Mouse (Mus musculus): ENCODE measurements around the gene Rbm8a. TPM values are rescaled to one million over a fixed set of nuclear protein-coding genes. Genes with fewer than 3 reads are reported as not detected.
A peak's percentile ranks its signal among the peaks of the same experiment; 100 is the strongest.

Rbm8a gene
- total and polyA plus RNA-seq, 3 experiments: 8.4 to 33.9 (median 29.5) TPM

DNA sequence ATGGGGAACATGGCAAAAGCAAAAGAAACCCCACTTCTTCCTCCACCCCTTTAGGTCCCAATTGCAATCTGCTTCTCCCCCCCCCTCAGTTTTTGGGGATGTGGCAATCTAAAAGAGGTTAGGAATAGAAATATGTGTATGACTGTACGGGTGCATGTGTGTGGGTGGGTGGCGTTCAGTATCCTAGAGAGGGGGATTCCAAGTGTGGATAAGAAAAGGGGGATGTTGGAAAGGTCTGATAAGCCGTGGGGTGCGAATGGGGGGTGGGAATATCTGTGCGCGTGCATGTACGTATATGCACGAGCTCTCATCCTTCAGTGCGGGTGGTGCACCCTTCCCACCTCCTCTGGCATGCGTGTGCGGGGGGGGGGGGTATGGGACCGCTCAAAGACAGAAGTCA lies 32.9 kb upstream of the Rbm8a start:
- TF ChIP-seq POLR2A (IDR thresholded peaks at IDR 0.05; ENCODE audit: insufficient read depth, low read depth, low read length): no peak
- no peak for TF ChIP-seq EP300 (IDR thresholded peaks at IDR 0.05; ENCODE audit: insufficient read depth, low read depth, low read length)
- no peak for TF ChIP-seq CTCF (IDR thresholded peaks at IDR 0.05)
- 3% methylated on average over 12 of the region's 12 CpGs for WGBS
- Histone ChIP-seq H3K4me3 (peak overlapping the region; percentile 67), H3K27ac (peak overlapping the region; percentile 61; the same call in 1 of the 2 replicates), H3K9ac (ENCODE audit: low read depth, low read length) (peak overlapping the region; percentile 61), H3K27me3 (ENCODE audit: control insufficient read depth, insufficient read depth, low read length) (no peaks in the 10 kb centered on the region), H3K79me2 (replicated peaks; ENCODE audit: control insufficient read depth, insufficient read depth, low read length) (no peaks in the 10 kb centered on the region; the same call in 1 of the 2 replicates), H3K36me3 (ENCODE audit: control insufficient read depth, insufficient read depth, low read length) (no peaks in the 10 kb centered on the region), H3K4me1 (ENCODE audit: control insufficient read depth, insufficient read depth, low read length) (peaks cover 8% of the 10 kb centered on the region)
- intact Hi-C loops (cut with DNase I): no loop called here
- no peak for DNase-seq

- no peak for TF ChIP-seq EP300 (IDR thresholded peaks at IDR 0.05; ENCODE audit: insufficient read depth, low read depth, low read length)
- no peak for TF ChIP-seq POLR2A (IDR thresholded peaks at IDR 0.05; ENCODE audit: insufficient read depth, low read depth, low read length)
- no peak for TF ChIP-seq CTCF (IDR thresholded peaks at IDR 0.05)
- H3K36me3 ChIP-seq (ENCODE audit: control insufficient read depth, insufficient read depth, low read length): peaks cover 2% of the 10 kb centered on the region; the same call in 1 of the 2 replicates
- intact Hi-C loops (cut with DNase I): no loop called here
- H3K4me3 ChIP-seq: peak overlapping the region; percentile 67
- peak overlapping the region; percentile 70 for H3K27ac ChIP-seq
- H3K9ac ChIP-seq (ENCODE audit: low read depth, low read length): peak overlapping the region; percentile 61
- H3K27me3 ChIP-seq (ENCODE audit: control insufficient read depth, insufficient read depth, low read length): no peaks in the 10 kb centered on the region
- peak; percentile 44 to 65 for DNase-seq
- H3K79me2 ChIP-seq (replicated peaks; ENCODE audit: control insufficient read depth, insufficient read depth, low read length): no peaks in the 10 kb centered on the region
- WGBS: 1% methylated on average over 40 of the region's 40 CpGs
- peaks cover 10% of the 10 kb centered on the region for H3K4me1 ChIP-seq (ENCODE audit: control insufficient read depth, insufficient read depth, low read length)
Observed at GRCm38 (mm10) chr3:96597435-96597891, 32.3 kb upstream of the Rbm8a start.

- Histone ChIP-seq H3K27ac (peak overlapping the region; percentile 70), H3K27me3 (ENCODE audit: control insufficient read depth, insufficient read depth, low read length) (no peaks in the 10 kb centered on the region), H3K36me3 (ENCODE audit: control insufficient read depth, insufficient read depth, low read length) (peaks cover 12% of the 10 kb centered on the region), H3K9ac (ENCODE audit: low read depth, low read length) (peak overlapping the region; percentile 61), H3K4me1 (ENCODE audit: control insufficient read depth, insufficient read depth, low read length) (peaks cover 10% of the 10 kb centered on the region), H3K79me2 (replicated peaks; ENCODE audit: control insufficient read depth, insufficient read depth, low read length) (no peaks in the 10 kb centered on the region), H3K4me3 (peak overlapping the region; percentile 67)
- intact Hi-C loops (cut with DNase I): no loop called here
- peak; percentile 87 for DNase-seq
- WGBS: 11% methylated on average over 54 of the region's 54 CpGs
- peak; percentile 89 for TF ChIP-seq POLR2A (IDR thresholded peaks at IDR 0.05; ENCODE audit: insufficient read depth, low read depth, low read length)
- TF ChIP-seq CTCF (IDR thresholded peaks at IDR 0.05): no peak
Observed at GRCm38 (mm10) chr3:96598156-96599068, 31.3 kb upstream of the Rbm8a start.

DNA sequence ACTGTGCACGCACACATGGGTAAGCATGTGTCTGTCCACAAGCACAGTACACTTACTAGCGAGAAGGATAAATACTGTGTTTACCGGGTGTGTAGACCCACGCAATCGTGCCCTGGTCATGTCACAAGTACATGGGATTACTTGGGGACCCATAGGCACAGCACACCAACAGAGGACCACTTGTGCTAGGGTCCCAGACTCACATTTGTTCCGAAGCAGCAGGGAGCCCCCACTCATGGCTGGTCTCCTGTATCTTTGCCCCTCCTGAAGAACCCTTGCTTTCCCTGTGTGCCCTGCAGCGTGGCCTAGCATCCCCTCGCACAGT lies 30.7 kb upstream of the Rbm8a start:
- WGBS: 84% methylated on average over 8 of the region's 8 CpGs
- no peak for DNase-seq
- H3K4me1 ChIP-seq (ENCODE audit: control insufficient read depth, insufficient read depth, low read length): peaks cover 12% of the 10 kb centered on the region
- peaks cover 15% of the 10 kb centered on the region for H3K36me3 ChIP-seq (ENCODE audit: control insufficient read depth, insufficient read depth, low read length)
- no peak overlapping the region for H3K9ac ChIP-seq (ENCODE audit: low read depth, low read length)
- peaks cover 2% of the 10 kb centered on the region for H3K79me2 ChIP-seq (replicated peaks; ENCODE audit: control insufficient read depth, insufficient read depth, low read length)
- TF ChIP-seq POLR2A (IDR thresholded peaks at IDR 0.05; ENCODE audit: insufficient read depth, low read depth, low read length) (no peak), CTCF (IDR thresholded peaks at IDR 0.05) (no peak), EP300 (IDR thresholded peaks at IDR 0.05; ENCODE audit: insufficient read depth, low read depth, low read length) (no peak)
- no peak overlapping the region; the same call in 1 of the 2 replicates for H3K27ac ChIP-seq
- no peak overlapping the region for H3K4me3 ChIP-seq
- intact Hi-C loops (cut with DNase I): no loop called here
- H3K27me3 ChIP-seq (ENCODE audit: control insufficient read depth, insufficient read depth, low read length): no peaks in the 10 kb centered on the region

GRCm38 (mm10) chr3:96599411-96599810 lies 30.3 kb upstream of the Rbm8a start:
- Histone ChIP-seq H3K4me1 (ENCODE audit: control insufficient read depth, insufficient read depth, low read length) (peaks cover 13% of the 10 kb centered on the region), H3K9ac (ENCODE audit: low read depth, low read length) (no peak overlapping the region), H3K79me2 (replicated peaks; ENCODE audit: control insufficient read depth, insufficient read depth, low read length) (peaks cover 2% of the 10 kb centered on the region), H3K4me3 (no peak overlapping the region), H3K27ac (no peak overlapping the region), H3K27me3 (ENCODE audit: control insufficient read depth, insufficient read depth, low read length) (no peaks in the 10 kb centered on the region), H3K36me3 (ENCODE audit: control insufficient read depth, insufficient read depth, low read length) (peaks cover 16% of the 10 kb centered on the region)
- WGBS: 97% methylated on average over 3 of the region's 3 CpGs
- intact Hi-C loops (cut with DNase I): no loop called here
- no peak for TF ChIP-seq POLR2A (IDR thresholded peaks at IDR 0.05; ENCODE audit: insufficient read depth, low read depth, low read length)
- no peak for TF ChIP-seq EP300 (IDR thresholded peaks at IDR 0.05; ENCODE audit: insufficient read depth, low read depth, low read length)
- TF ChIP-seq CTCF (IDR thresholded peaks at IDR 0.05): no peak
- no peak for DNase-seq

GRCm38 (mm10) chr3:96600639-96601250 lies 29.0 kb upstream of the Rbm8a start, which contains the start of gene Lix1l:
TSS of gene Lix1l (plus strand) at chr3:96601149.
- Histone ChIP-seq H3K79me2 (replicated peaks; ENCODE audit: control insufficient read depth, insufficient read depth, low read length) (peaks cover 4% of the 10 kb centered on the region), H3K4me1 (ENCODE audit: control insufficient read depth, insufficient read depth, low read length) (peaks cover 16% of the 10 kb centered on the region), H3K36me3 (ENCODE audit: control insufficient read depth, insufficient read depth, low read length) (peaks cover 19% of the 10 kb centered on the region), H3K27ac (peak within 1 kb of the TSS; percentile 94), H3K9ac (ENCODE audit: low read depth, low read length) (peak within 1 kb of the TSS; percentile 87), H3K4me3 (peak within 1 kb of the TSS; percentile 91), H3K27me3 (ENCODE audit: control insufficient read depth, insufficient read depth, low read length) (no peaks in the 10 kb centered on the region)
- peak; percentile 74 for TF ChIP-seq EP300 (IDR thresholded peaks at IDR 0.05; ENCODE audit: insufficient read depth, low read depth, low read length)
- peak; percentile 74 for TF ChIP-seq POLR2A (IDR thresholded peaks at IDR 0.05; ENCODE audit: insufficient read depth, low read depth, low read length)
- no peak for TF ChIP-seq CTCF (IDR thresholded peaks at IDR 0.05)
- DNase-seq: peak; percentile 94 to 96
- under 1% methylated on average over 24 of the region's 27 CpGs for WGBS
- intact Hi-C loops (cut with DNase I): no loop called here

All from heart, adult 2 months (tissue).